Mouse (Mus musculus) neural tube, embryonic 15.5 days (tissue): ENCODE data around the gene Gmds. TPM values are rescaled to one million over a fixed set of nuclear protein-coding genes. Genes with fewer than 3 reads are reported as not detected.

Experiments
- ATAC-seq: fragments of 200-750 bp; cut with Nextera tagmentation; 2 replicates; pipeline ENCODE4 v1.8.0; 2017; ENCODE audit warnings: mild to moderate bottlenecking, moderate TSS enrichment, moderate library complexity; ENCODE audit not compliant: low FRiP score
- H3K27ac ChIP-seq: fragments of 300-500 bp; sonication (generic); replicated peaks from 2 replicates; pipeline ENCODE4 v1.5.1; 2015; ENCODE audit warnings: mild to moderate bottlenecking, inconsistent platforms
- H3K27me3 ChIP-seq: fragments of 300-500 bp; sonication (generic); replicated peaks from 2 replicates; pipeline ENCODE4 v1.6.1; 2015; ENCODE audit warnings: inconsistent platforms
- H3K36me3 ChIP-seq: fragments of 300-500 bp; sonication (generic); 2 replicates; pipeline ENCODE4 v1.6.1; 2015; ENCODE audit warnings: inconsistent platforms
- H3K4me1 ChIP-seq: fragments of 300-500 bp; sonication (generic); 2 replicates; pipeline ENCODE4 v1.6.1; 2015; ENCODE audit warnings: inconsistent platforms
- H3K4me2 ChIP-seq: fragments of 300-500 bp; sonication (generic); 2 replicates; pipeline ENCODE4 v1.6.1; 2015; ENCODE audit warnings: inconsistent platforms, mild to moderate bottlenecking, moderate library complexity
- H3K4me3 ChIP-seq: fragments of 300-500 bp; sonication (generic); replicated peaks from 2 replicates; pipeline ENCODE4 v1.5.1; 2015; ENCODE audit warnings: mild to moderate bottlenecking, inconsistent platforms
- H3K9ac ChIP-seq: fragments of 300-500 bp; sonication (generic); replicated peaks from 2 replicates; pipeline ENCODE4 v1.6.1; 2015; ENCODE audit warnings: mild to moderate bottlenecking, inconsistent platforms
- H3K9me3 ChIP-seq: fragments of 300-500 bp; sonication (generic); replicated peaks from 2 replicates; pipeline ENCODE4 v1.6.1; 2016; ENCODE audit warnings: inconsistent platforms
- WGBS: fragments of 180-500 bp; shearing (Covaris S2); methylation state at CpG from one replicate; pipeline ENCODE4 v1.1.7; 2015; ENCODE audit warnings: mixed read lengths; 5-methylcytosine and 5-hydroxymethylcytosine counted together
- polyA plus RNA-seq: library from polyadenylated mRNA; unstranded; fragments of >200 nt; fragmentation: Nextera tagmentation; extraction: Ambion mirVana; gene quantifications from 2 replicates; pipeline ENCODE4 v1.2.1, GENCODE M21; 2015

Gene Gmds
- polyA plus RNA-seq, 1 experiment from 2014 or later, result 39.3 TPM

- no peak for ATAC-seq
- 96% methylated on average over 4 of the region's 4 CpGs for WGBS
- no peaks in the 10 kb centered on the region for H3K4me1 ChIP-seq
- no peak overlapping the region for H3K27ac ChIP-seq
- H3K27me3 ChIP-seq, result no peaks in the 10 kb centered on the region
- no peaks in the 10 kb centered on the region for H3K9me3 ChIP-seq
- H3K4me3 ChIP-seq, result no peak overlapping the region
- no peaks in the 10 kb centered on the region for H3K36me3 ChIP-seq
- H3K9ac ChIP-seq, result no peak overlapping the region
- no peak overlapping the region for H3K4me2 ChIP-seq
These were observed 502.7 kb downstream of the Gmds start for GRCm38 (mm10) chr13:31835802-31836201.

DNA sequence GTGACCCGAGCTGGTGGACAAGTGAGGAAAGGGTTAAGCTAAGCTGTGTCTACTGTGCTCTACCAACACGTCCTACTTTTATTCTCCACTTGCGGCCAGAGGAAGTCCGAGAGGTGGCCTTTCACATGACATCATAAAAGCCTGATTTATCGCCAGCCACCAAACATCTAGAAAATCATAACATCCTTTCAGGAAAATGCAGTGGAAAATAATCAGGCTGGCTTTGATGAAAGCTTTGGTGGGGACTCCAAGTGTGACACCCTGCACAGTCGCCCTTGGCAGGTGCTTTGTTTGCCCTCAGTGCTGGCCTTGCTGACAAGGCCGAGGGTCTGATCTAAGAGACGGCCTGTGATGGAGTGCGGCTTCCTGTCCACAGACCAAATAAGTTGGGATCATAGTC lies 508.2 kb downstream of the Gmds start:
- Histone ChIP-seq H3K4me3 (no peak overlapping the region), H3K4me2 (no peak overlapping the region), H3K4me1 (no peaks in the 10 kb centered on the region), H3K9ac (no peak overlapping the region), H3K36me3 (no peaks in the 10 kb centered on the region), H3K27ac (no peak overlapping the region), H3K27me3 (0 out of 2 replicates have a peak, but pooled peaks cover 3% of the 10 kb centered on the region), H3K9me3 (no peaks in the 10 kb centered on the region)
- WGBS, result 65% methylated on average over 9 of the region's 9 CpGs
- no peak for ATAC-seq

DNA sequence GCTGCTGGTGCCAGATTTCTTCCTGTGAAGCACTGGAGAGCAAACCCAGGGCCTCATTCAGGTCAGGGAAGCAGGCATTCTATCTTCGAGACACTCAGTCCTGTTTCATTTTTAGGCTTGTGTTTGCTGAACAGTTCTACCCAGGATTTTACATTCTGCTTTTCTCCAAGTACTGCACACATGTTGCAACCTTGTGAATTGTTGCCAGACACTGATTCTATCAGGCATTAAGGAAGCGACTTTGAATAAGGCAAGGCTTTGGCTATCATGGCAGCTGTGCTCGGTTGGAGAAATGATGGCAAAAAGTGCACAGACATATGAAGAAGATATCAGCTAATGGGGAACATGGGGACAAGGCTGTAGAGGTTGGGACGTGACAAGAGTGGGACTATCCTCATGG lies 510.1 kb downstream of the Gmds start:
- Histone ChIP-seq H3K4me1 (no peaks in the 10 kb centered on the region), H3K9ac (no peak overlapping the region), H3K4me3 (no peak overlapping the region), H3K36me3 (no peaks in the 10 kb centered on the region), H3K27me3 (0 out of 2 replicates have a peak, but pooled peaks cover 7% of the 10 kb centered on the region), H3K9me3 (no peaks in the 10 kb centered on the region), H3K27ac (no peak overlapping the region), H3K4me2 (no peak overlapping the region)
- 90% methylated on average over 4 of the region's 4 CpGs for WGBS
- no peak for ATAC-seq

DNA sequence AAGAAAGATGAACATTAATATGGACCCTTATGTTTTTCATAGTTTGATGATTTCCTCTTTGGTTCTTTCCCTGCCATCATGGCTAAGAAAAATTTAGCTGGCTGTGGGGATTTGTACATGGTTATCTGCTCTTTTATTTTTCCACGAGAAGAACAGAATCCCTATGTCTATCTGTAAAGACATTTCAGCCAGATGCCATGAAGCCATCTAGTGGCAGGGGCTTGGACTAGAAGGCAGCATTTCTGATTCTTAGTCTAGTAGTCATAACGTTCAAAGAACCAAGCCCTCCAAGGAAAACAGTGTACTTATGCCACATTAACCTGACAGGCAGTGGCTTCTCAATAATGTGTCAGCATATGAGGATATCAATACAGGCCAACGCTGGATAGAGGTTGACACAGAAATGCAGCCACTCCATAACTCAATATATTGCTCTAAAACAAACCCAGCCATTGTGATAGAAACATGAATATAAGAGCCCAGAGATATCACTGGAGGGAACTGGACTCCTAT lies 510.7 kb downstream of the Gmds start:
- no peaks in the 10 kb centered on the region for H3K4me1 ChIP-seq
- H3K36me3 ChIP-seq, result no peaks in the 10 kb centered on the region

GRCm38 (mm10) chr13:31827160-31827559 lies 511.4 kb downstream of the Gmds start:
- H3K4me3 ChIP-seq, result no peak overlapping the region
- H3K36me3 ChIP-seq, result no peaks in the 10 kb centered on the region
- no peak for ATAC-seq
- H3K27ac ChIP-seq, result no peak overlapping the region
- H3K9ac ChIP-seq, result no peak overlapping the region
- no peaks in the 10 kb centered on the region for H3K4me1 ChIP-seq
- no peak overlapping the region for H3K4me2 ChIP-seq
- WGBS, result 87% methylated on average over 5 of the region's 5 CpGs
- H3K9me3 ChIP-seq, result no peaks in the 10 kb centered on the region
- 0 out of 2 replicates have a peak, but pooled peaks cover 10% of the 10 kb centered on the region for H3K27me3 ChIP-seq

More for the DNA sequence above, 510.7 kb downstream of the Gmds start:
- no peak overlapping the region for H3K27ac ChIP-seq
- H3K4me3 ChIP-seq, result no peak overlapping the region
- 63% methylated on average over 3 of the region's 3 CpGs for whole genome bisulfite sequencing
- no peak for ATAC-seq
- H3K9me3 ChIP-seq, result no peaks in the 10 kb centered on the region
- no peak overlapping the region for H3K9ac ChIP-seq
- no peak overlapping the region for H3K4me2 ChIP-seq
- H3K27me3 ChIP-seq, result 0 out of 2 replicates have a peak, but pooled peaks cover 7% of the 10 kb centered on the region

GRCm38 (mm10) chr13:31825180-31825579 lies 513.4 kb downstream of the Gmds start:
- Histone ChIP-seq H3K27ac (no peak overlapping the region), H3K4me1 (peaks cover 7% of the 10 kb centered on the region; the same call in 1 of the 2 replicates), H3K4me3 (no peak overlapping the region), H3K36me3 (no peaks in the 10 kb centered on the region), H3K4me2 (no peak overlapping the region), H3K9me3 (no peaks in the 10 kb centered on the region), H3K9ac (no peak overlapping the region), H3K27me3 (peaks cover 18% of the 10 kb centered on the region; the same call in 1 of the 2 replicates)
- 100% methylated on average over 1 of the region's 1 CpGs for WGBS
- no peak for ATAC-seq

DNA sequence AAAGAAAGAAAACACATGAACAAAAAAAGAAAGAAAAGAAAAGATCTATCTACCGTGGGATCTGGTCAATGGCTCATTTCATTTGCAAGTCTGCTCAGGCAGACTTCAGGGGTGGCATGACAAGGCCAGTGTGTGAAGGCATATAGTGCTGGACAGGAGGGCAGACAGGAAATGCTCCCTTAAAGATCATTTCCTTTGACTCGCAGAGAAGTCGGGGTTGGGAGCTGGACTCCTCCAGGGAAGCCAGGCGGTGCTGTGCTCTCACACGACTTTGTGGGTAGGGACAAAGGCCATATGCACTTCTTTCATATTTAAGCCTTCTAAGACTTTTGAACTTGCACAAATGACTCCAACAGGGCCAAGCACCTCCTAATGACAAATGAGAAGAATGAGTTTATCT lies 515.2 kb downstream of the Gmds start:
- H3K9ac ChIP-seq, result no peak overlapping the region
- H3K4me2 ChIP-seq, result no peak overlapping the region
- H3K4me1 ChIP-seq, result peaks cover 7% of the 10 kb centered on the region; the same call in 1 of the 2 replicates
- WGBS, result 17% methylated on average over 5 of the region's 5 CpGs
- no peaks in the 10 kb centered on the region for H3K9me3 ChIP-seq
- H3K27me3 ChIP-seq, result peaks cover 36% of the 10 kb centered on the region
- no peak overlapping the region for H3K27ac ChIP-seq
- ATAC-seq, result no peak
- no peaks in the 10 kb centered on the region for H3K36me3 ChIP-seq
- H3K4me3 ChIP-seq, result no peak overlapping the region

- peaks cover 54% of the 10 kb centered on the region for H3K27me3 ChIP-seq
These were observed 517.5 kb downstream of the Gmds start for GRCm38 (mm10) chr13:31821050-31821449.

DNA sequence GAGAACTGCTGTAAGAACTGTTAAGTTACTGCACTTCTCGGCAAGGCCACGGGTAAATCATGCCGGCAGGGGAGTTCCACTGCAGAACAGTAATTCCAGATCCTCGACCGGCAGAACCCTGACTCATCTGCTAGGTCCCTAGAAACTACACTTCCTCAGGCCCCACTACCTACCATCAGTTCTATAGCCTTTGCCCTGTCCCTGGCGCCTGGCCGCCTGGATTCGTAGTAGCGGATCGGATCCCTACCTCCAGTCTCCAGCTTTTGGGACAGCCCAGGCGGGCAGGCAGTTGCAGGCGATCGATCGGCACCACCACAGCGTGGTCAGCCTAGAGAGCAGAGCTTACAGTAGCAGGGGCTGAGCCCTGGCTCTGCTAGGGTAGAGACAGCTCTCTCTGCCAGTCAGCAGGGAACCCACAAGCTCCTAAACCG lies 517.9 kb downstream of the Gmds start:
- peak; percentile 71; the same call in 1 of the 2 replicates for ATAC-seq
- Histone ChIP-seq H3K4me1 (peaks cover 7% of the 10 kb centered on the region; the same call in 1 of the 2 replicates), H3K9me3 (no peaks in the 10 kb centered on the region), H3K4me3 (peak overlapping the region; percentile 9; the same call in 1 of the 2 replicates), H3K4me2 (peak overlapping the region; percentile 48), H3K27me3 (peaks cover 59% of the 10 kb centered on the region), H3K36me3 (no peaks in the 10 kb centered on the region), H3K9ac (peak overlapping the region; percentile 14; the same call in 1 of the 2 replicates), H3K27ac (no peak overlapping the region; the same call in 1 of the 2 replicates)
- 6% methylated on average over 16 of the region's 16 CpGs for WGBS

More at GRCm38 (mm10) chr13:31821050-31821449, 517.5 kb downstream of the Gmds start:
- Histone ChIP-seq H3K27ac (no peak overlapping the region; the same call in 1 of the 2 replicates), H3K9me3 (no peaks in the 10 kb centered on the region), H3K4me3 (peak overlapping the region; percentile 9; the same call in 1 of the 2 replicates), H3K4me2 (peak overlapping the region; percentile 48), H3K9ac (peak overlapping the region; percentile 14; the same call in 1 of the 2 replicates), H3K4me1 (peaks cover 7% of the 10 kb centered on the region; the same call in 1 of the 2 replicates), H3K36me3 (no peaks in the 10 kb centered on the region)
- no peak for ATAC-seq
- 24% methylated on average over 6 of the region's 6 CpGs for WGBS

GRCm38 (mm10) chr13:31819664-31820405 lies 518.7 kb downstream of the Gmds start:
- WGBS, result 41% methylated on average over 14 of the region's 14 CpGs
- ATAC-seq, result no peak
- Histone ChIP-seq H3K4me3 (no peak overlapping the region), H3K9ac (no peak overlapping the region), H3K27ac (no peak overlapping the region), H3K4me2 (0 out of 2 replicates have a peak overlapping the region, but pooled peaks have one; percentile 3), H3K36me3 (no peaks in the 10 kb centered on the region), H3K9me3 (no peaks in the 10 kb centered on the region), H3K27me3 (peaks cover 63% of the 10 kb centered on the region), H3K4me1 (peaks cover 7% of the 10 kb centered on the region; the same call in 1 of the 2 replicates)

- Histone ChIP-seq H3K4me1 (peaks cover 7% of the 10 kb centered on the region; the same call in 1 of the 2 replicates), H3K27me3 (peaks cover 78% of the 10 kb centered on the region), H3K27ac (no peak overlapping the region), H3K4me2 (no peak overlapping the region), H3K36me3 (no peaks in the 10 kb centered on the region), H3K4me3 (no peak overlapping the region), H3K9ac (no peak overlapping the region), H3K9me3 (no peaks in the 10 kb centered on the region)
- no peak for ATAC-seq
- 55% methylated on average over 7 of the region's 7 CpGs for WGBS
These were observed 520.2 kb downstream of the Gmds start for GRCm38 (mm10) chr13:31818337-31818736.
